Mouse (Mus musculus): ENCODE measurements at regions not wholly inside any gene's neighbourhood (a gene's known extent, or its start where the extent isn't known, plus 50 kb on each side); places are given as distances from the start of the nearest gene placed in this dataset.

- DNase-seq (ENCODE audit: extremely low spot score in 1 of 2, low spot score in 1 of 2): peak; percentile 39 to 58
Measured at GRCm38 (mm10) chr2:101172806-101173205, 451.7 kb upstream of the Rag2 start.

- no peak for DNase-seq (ENCODE audit: extremely low spot score in 1 of 2, low spot score in 1 of 2)
Measured at GRCm38 (mm10) chr2:101175124-101175523, 449.4 kb upstream of the Rag2 start.

GRCm38 (mm10) chr2:101206637-101207036 lies 417.9 kb upstream of the Rag2 start:
- DNase-seq (ENCODE audit: extremely low spot score in 1 of 2, low spot score in 1 of 2): no peak

- DNase-seq (ENCODE audit: extremely low spot score in 1 of 2, low spot score in 1 of 2): no peak
Measured at GRCm38 (mm10) chr2:101209136-101209535, 415.4 kb upstream of the Rag2 start.

DNA sequence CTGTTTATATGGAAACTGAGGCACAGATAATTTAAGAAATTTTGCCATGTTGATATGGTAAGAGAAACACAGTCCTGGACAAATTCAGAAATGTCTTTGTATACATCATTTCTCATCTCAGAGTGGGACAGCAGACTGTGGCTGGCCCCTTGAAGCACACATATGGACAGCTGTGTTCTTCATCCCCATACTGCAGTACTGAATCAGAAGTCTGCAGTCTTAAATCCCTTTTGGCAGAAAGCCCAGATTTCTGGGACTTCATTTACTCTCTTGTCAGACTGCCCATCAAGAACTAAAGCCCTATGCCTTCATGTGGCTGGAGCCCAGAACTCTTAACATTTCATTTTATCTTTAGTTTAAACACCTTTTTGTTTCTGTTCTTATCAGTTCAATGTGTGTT lies 403.8 kb upstream of the Rag2 start:
- DNase-seq (ENCODE audit: extremely low spot score in 1 of 2, low spot score in 1 of 2): no peak

DNA sequence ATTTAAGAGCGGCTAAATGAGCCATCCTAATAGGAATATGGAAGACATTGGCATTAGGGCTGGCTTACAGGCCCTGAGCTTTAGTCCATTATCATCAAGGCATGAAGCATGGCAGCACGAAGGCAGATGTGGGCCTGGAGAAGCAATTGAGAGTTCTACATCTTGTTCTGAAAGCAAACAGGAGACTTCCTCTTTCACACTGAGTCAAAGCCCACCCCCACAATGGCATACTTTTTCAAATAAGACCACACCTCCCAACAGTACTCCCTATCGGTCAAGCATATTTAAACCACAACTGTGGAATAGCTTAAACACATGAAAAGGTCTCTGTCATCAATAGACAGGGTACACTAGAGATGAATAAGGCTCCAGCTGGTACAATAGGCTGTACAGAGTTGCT lies 381.5 kb upstream of the Rag2 start:
- DNase-seq (ENCODE audit: extremely low spot score in 1 of 2, low spot score in 1 of 2): no peak

DNA sequence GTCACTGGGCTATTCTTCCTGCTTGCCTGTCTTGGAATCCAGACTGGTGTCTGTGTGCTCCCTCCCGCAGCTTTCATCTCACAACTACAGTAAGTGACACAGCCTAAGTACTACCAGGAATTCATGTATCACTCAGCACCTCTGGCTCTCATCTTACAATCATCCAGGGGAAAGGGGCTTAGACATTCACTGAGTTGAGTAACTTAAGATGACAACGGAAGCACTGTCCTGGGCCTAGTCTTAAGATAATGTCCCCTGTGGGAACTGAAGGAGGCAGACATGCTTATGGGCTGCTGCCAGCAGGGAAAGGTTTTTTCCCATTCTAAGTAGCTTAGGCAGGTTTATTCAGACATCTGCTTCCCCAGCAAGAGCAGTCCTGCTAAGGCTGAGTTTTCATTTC lies 377.4 kb upstream of the Rag2 start:
- no peak for DNase-seq (ENCODE audit: extremely low spot score in 1 of 2, low spot score in 1 of 2)

GRCm38 (mm10) chr2:101252228-101252627 lies 372.3 kb upstream of the Rag2 start:
- no peak for DNase-seq (ENCODE audit: extremely low spot score in 1 of 2, low spot score in 1 of 2)

DNA sequence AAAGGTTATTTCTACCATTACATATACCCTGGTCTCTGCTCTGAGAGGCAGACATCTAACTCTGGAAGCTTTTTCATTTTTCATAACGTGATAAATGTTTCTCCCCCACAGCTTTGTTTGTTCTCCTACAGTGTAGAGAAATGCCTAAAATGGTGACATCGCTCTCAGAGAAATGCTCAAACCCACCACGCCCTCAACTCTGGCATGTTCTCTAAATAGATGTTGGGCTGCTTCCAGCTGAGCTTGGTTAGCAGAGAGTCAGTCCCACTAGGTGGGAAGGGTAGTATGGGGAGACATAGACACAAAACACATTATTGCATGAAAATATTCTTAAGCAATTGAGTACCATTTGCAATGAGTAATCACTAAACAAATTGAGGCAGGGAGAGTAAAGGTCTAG lies 368.1 kb upstream of the Rag2 start:
- no peak for DNase-seq (ENCODE audit: extremely low spot score in 1 of 2, low spot score in 1 of 2)

DNA sequence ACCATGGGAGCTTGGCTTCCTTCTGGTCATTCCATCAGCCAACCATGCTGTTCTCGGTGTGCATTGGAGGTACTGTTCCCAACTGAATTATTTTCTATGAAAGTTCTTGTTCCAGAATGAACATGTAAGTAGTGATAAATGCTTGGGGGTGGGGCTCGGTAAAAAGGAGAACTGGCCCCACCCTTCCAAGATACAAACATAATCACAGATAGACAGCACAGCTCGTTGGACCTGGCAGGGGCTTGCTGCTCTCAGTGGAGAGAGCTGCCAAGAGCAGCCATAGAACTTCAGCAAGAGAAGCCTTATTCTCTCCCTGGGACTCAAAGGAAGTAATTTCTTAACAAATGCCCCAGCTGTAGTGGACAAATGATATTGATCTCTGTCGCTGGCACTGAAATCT lies 360.6 kb upstream of the Rag2 start:
- DNase-seq (ENCODE audit: extremely low spot score in 1 of 2, low spot score in 1 of 2): no peak

DNA sequence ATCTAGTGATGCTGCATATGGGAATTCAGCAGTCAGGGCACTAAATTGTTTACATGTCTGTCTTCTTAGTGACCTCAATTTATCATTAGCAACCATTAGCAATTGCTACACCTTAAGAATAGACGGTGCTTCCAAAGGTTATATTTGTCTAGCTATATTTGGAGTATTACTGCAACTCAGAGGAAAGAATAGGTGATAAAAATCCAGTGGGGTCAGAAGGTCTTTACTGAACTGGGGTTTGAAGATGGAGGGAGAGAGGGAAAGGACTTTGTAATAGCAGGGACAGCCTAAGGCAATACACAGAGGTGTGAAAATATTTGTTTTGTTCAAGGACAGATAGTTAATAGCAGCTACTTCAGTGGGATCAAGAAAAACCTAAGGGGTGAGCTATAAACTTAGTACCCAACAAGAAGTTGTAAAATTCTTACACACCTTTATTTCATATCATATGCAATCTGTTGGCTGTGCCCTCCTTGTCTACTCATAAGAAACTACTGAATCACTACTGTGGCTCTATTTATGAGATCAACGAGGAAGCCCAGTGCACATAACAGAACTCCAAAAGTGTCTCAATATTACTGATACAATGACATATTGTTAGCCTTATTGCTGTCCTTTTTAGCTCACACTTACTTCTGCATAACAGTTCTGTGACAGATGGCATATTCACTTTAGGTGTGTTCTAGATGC lies 357.7 kb upstream of the Rag2 start:
- DNase-seq (ENCODE audit: extremely low spot score in 1 of 2, low spot score in 1 of 2): no peak

DNA sequence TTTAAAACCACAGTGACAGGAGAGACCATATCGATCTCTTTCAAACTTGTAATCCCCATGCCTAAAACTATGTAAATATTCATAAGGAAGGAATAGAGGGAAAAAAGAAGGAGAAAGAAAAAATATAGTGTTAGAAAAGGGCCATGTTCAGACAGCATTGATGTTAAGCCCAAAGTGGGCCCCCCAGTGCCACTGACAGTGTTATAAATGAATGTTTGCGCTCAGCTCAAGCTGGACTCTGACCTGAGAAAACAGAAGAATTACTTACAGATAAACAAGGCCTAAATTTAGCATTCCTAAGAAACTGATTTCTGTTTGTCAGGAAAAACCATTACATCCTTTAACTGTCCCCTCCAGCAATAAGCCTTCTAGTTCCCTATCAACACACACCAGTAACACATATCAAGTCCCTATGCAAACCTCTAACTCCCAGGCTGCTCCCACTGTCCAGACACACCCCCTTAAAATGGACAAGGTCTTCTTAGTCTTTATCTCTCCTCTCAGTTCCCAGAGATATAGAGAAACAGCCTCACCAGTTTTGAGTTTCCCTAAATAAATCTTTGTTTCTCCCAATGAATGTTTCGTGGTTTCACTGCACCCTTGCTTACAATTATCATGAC lies 350.4 kb upstream of the Rag2 start:
- DNase-seq (ENCODE audit: extremely low spot score in 1 of 2, low spot score in 1 of 2): no peak

DNA sequence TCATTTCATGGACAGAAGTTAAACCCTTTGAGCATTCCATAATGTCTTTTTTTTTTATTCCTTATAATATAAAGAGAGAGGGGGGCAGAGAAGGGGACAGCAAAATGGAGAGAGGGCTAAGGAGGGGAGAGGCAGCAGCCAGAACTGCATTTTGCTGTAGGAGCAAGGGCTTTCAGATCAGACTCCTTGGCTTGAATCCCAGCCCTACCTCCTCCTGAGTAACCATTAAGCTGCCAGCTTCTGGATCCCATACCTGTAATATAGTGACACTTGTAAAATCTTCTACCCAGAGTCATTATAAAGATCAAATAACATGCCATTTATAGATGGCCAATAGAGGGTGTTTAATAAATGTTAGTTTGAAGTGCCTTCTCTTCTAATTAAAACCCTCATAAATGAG lies 339.6 kb upstream of the Rag2 start:
- DNase-seq (ENCODE audit: extremely low spot score in 1 of 2, low spot score in 1 of 2): no peak

GRCm38 (mm10) chr2:101288119-101288518 lies 336.4 kb upstream of the Rag2 start:
- DNase-seq (ENCODE audit: extremely low spot score in 1 of 2, low spot score in 1 of 2): no peak

- peak in 1 of 2 experiments; percentile 7 for DNase-seq (ENCODE audit: extremely low spot score in 1 of 2, low spot score in 1 of 2)
Measured at GRCm38 (mm10) chr2:101289168-101289567, 335.4 kb upstream of the Rag2 start.

DNA sequence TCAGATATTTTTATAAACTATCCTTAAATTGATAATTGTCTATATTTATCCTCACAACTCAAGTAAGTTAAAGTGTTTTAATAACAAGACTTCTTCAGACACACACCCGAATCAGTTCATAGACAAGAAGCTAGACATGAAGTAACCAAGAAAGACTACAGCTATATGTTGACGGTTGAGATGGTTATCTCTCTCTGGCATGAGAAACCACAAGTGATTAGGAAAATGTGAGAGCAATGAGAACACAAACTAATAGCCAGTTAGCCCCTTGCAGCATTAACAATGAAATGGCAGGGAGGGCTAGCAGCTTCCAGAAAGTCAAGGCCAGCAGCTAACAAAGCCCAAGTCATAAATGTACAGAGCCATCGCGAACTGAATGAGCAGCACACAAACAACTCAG lies 333.8 kb upstream of the Rag2 start:
- DNase-seq (ENCODE audit: extremely low spot score in 1 of 2, low spot score in 1 of 2): no peak

GRCm38 (mm10) chr2:101295678-101296368 lies 328.7 kb upstream of the Rag2 start:
- peak in 1 of 2 experiments; percentile 11 for DNase-seq (ENCODE audit: extremely low spot score in 1 of 2, low spot score in 1 of 2)

DNA sequence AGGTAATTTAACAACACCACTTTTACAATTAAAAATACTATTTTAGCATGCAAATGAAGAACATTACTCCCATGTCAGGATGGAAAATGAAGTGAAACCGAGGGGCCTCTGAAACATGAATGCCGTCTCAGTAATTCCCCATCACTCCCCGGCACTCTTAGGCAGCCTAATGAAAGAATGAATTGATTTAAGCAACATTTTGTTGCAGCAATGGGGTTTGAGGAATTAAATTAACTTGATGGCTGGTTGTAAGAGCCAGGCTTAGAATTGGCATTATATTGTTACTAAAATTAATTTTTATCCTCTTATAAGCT lies 328.2 kb upstream of the Rag2 start:
- peak in 1 of 2 experiments; percentile 3 for DNase-seq (ENCODE audit: extremely low spot score in 1 of 2, low spot score in 1 of 2)

GRCm38 (mm10) chr2:101296778-101297177 lies 327.7 kb upstream of the Rag2 start:
- peak in 1 of 2 experiments; percentile 39 for DNase-seq (ENCODE audit: extremely low spot score in 1 of 2, low spot score in 1 of 2)

DNA sequence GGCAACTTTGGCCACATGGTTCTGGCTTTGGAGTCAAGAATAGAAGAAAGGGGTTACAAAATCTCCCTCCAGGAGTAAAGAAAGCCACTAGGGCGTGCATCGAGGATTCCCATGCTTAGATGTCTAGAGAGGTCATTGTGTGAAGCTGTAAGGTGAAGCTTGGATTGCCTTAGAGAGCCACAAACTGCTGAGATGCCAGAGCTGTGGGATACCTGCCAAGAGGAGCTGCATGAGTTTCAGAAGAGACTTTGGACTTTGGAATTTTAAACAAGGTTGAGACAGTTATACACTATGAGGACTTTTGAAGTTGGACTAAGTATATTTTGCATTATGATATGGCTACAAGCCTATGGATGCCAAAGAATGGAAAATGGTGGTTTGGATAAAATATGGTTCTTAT lies 325.4 kb upstream of the Rag2 start:
- DNase-seq (ENCODE audit: extremely low spot score in 1 of 2, low spot score in 1 of 2): no peak

- DNase-seq (ENCODE audit: extremely low spot score in 1 of 2, low spot score in 1 of 2): peak in 1 of 2 experiments; percentile 9
Measured at GRCm38 (mm10) chr2:101300106-101300505, 324.4 kb upstream of the Rag2 start.

GRCm38 (mm10) chr2:101321286-101321914 lies 303.1 kb upstream of the Rag2 start:
- no peak for DNase-seq (ENCODE audit: extremely low spot score in 1 of 2, low spot score in 1 of 2)

All from frontal cortex, adult 2 months (tissue).